Mouse (Mus musculus): ENCODE data around the gene Dusp27. TPM values are rescaled to one million over a fixed set of nuclear protein-coding genes. Genes with fewer than 3 reads are reported as not detected.
"Not testable (repeated sequence)": the region's sequence is repeated elsewhere in the genome, so short reads cannot be mapped to it uniquely, and the experiment has no call there.

Dusp27 gene
- polyA plus RNA-seq, 1 experiment from 2014 or later: 0.50 TPM

DNA sequence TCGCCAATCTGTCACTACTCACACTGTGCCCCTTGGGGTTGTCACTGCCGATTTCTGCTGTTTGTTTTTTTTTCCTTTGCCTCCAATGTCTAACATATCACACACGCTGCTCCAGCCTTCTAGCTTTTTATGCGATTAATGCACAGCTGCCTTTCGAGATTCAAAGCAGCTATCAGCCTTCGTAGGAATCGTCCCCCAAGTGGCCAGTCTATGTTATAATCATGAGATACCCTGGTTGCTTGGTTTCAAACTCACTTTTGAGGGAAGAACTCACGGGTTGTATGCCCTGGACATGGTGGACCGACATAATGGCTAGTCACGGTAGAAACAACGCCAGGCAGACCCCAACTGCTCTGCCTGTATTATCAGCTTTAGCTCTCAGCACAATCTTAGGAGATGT is 23.6 kb upstream of the Dusp27 start:
- ATAC-seq (ENCODE audit: low FRiP score, low TSS enrichment) (no peak), DNase-seq (ENCODE audit: low spot score) (no peak)
- no peak overlapping the region for H3K4me3 ChIP-seq (ENCODE audit: low read depth, low read length)
- no peaks in the 10 kb centered on the region for H3K36me3 ChIP-seq (ENCODE audit: control insufficient read depth, insufficient read depth, low read length)
- no peak for TF ChIP-seq EP300 (optimal IDR thresholded peaks at IDR 0.05)
- TF ChIP-seq CTCF (IDR thresholded peaks at IDR 0.05; ENCODE audit: low read depth): peak; percentile 50
- 60% methylated on average over 11 of the region's 11 CpGs for WGBS
- H3K27ac ChIP-seq (replicated peaks): no peak overlapping the region
- no peaks in the 10 kb centered on the region for H3K27me3 ChIP-seq (ENCODE audit: control insufficient read depth, insufficient read depth, low read length)
- H3K9ac ChIP-seq (ENCODE audit: low read length): no peak overlapping the region
- H3K4me1 ChIP-seq (replicated peaks; ENCODE audit: control insufficient read depth, insufficient read depth): peaks cover 4% of the 10 kb centered on the region; the same call in 1 of the 2 replicates
- H3K4me2 ChIP-seq (replicated peaks; ENCODE audit: low read depth): no peak overlapping the region
- no peaks in the 10 kb centered on the region for H3K9me3 ChIP-seq (ENCODE audit: control insufficient read depth, low read length)

- Histone ChIP-seq H3K4me2 (replicated peaks; ENCODE audit: low read depth) (no peak overlapping the region), H3K36me3 (ENCODE audit: control insufficient read depth, insufficient read depth, low read length) (no peaks in the 10 kb centered on the region), H3K4me1 (replicated peaks; ENCODE audit: control insufficient read depth, insufficient read depth) (peaks cover 4% of the 10 kb centered on the region; the same call in 1 of the 2 replicates), H3K27ac (replicated peaks) (no peak overlapping the region), H3K27me3 (ENCODE audit: control insufficient read depth, insufficient read depth, low read length) (no peaks in the 10 kb centered on the region), H3K9me3 (ENCODE audit: control insufficient read depth, low read length) (no peaks in the 10 kb centered on the region), H3K4me3 (ENCODE audit: low read depth, low read length) (no peak overlapping the region), H3K9ac (ENCODE audit: low read length) (no peak overlapping the region)
- TF ChIP-seq CTCF (IDR thresholded peaks at IDR 0.05; ENCODE audit: low read depth) (no peak), EP300 (optimal IDR thresholded peaks at IDR 0.05) (no peak)
- DNase-seq (ENCODE audit: low spot score) (no peak), ATAC-seq (ENCODE audit: low FRiP score, low TSS enrichment) (no peak)
- 81% methylated on average over 7 of the region's 7 CpGs for WGBS
Observed at GRCm38 (mm10) chr1:166150035-166150434, 22.3 kb upstream of the Dusp27 start.

GRCm38 (mm10) chr1:166149441-166149840 is 21.7 kb upstream of the Dusp27 start:
- Histone ChIP-seq H3K4me1 (replicated peaks; ENCODE audit: control insufficient read depth, insufficient read depth) (peaks cover 2% of the 10 kb centered on the region; the same call in 1 of the 2 replicates), H3K4me2 (replicated peaks; ENCODE audit: low read depth) (no peak overlapping the region), H3K36me3 (ENCODE audit: control insufficient read depth, insufficient read depth, low read length) (no peaks in the 10 kb centered on the region), H3K9ac (ENCODE audit: low read length) (no peak overlapping the region), H3K9me3 (ENCODE audit: control insufficient read depth, low read length) (no peaks in the 10 kb centered on the region), H3K27ac (replicated peaks) (no peak overlapping the region), H3K4me3 (ENCODE audit: low read depth, low read length) (no peak overlapping the region), H3K27me3 (ENCODE audit: control insufficient read depth, insufficient read depth, low read length) (no peaks in the 10 kb centered on the region)
- DNase-seq (ENCODE audit: low spot score) (no peak), ATAC-seq (ENCODE audit: low FRiP score, low TSS enrichment) (no peak)
- 77% methylated on average over 4 of the region's 4 CpGs for WGBS
- TF ChIP-seq CTCF (IDR thresholded peaks at IDR 0.05; ENCODE audit: low read depth) (no peak), EP300 (optimal IDR thresholded peaks at IDR 0.05) (no peak)

DNA sequence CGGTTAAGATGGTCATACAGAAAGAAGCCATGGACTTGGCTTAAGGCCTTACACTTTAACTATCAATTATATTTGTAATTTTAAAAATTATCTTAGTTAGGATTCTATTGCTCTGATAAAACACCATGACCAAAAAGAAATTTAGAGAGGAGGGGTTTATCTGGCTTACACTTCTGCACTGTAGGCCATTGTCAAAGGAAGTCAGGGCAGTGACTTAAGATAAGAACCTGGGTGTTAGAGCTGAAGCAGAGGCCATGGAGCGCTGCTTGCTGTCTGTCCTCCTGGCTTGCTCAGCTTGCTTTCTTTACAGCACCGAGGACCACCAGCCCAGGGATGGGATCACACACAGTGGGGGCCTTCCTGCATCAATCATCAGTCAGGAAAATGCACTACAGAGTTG is 19.9 kb upstream of the Dusp27 start:
- ATAC-seq (ENCODE audit: low FRiP score, low TSS enrichment) (no peak), DNase-seq (ENCODE audit: low spot score) (no peak)
- no peaks in the 10 kb centered on the region for H3K4me1 ChIP-seq (replicated peaks; ENCODE audit: control insufficient read depth, insufficient read depth)
- no peak overlapping the region for H3K4me3 ChIP-seq (ENCODE audit: low read depth, low read length)
- no peak overlapping the region for H3K27ac ChIP-seq (replicated peaks)
- H3K36me3 ChIP-seq (ENCODE audit: control insufficient read depth, insufficient read depth, low read length): no peaks in the 10 kb centered on the region
- TF ChIP-seq EP300 (optimal IDR thresholded peaks at IDR 0.05) (no peak), CTCF (IDR thresholded peaks at IDR 0.05; ENCODE audit: low read depth) (no peak)
- H3K4me2 ChIP-seq (replicated peaks; ENCODE audit: low read depth): no peak overlapping the region
- no peaks in the 10 kb centered on the region for H3K27me3 ChIP-seq (ENCODE audit: control insufficient read depth, insufficient read depth, low read length)
- no peak overlapping the region for H3K9ac ChIP-seq (ENCODE audit: low read length)
- 71% methylated on average over 3 of the region's 3 CpGs for WGBS
- no peaks in the 10 kb centered on the region for H3K9me3 ChIP-seq (ENCODE audit: control insufficient read depth, low read length)

DNA sequence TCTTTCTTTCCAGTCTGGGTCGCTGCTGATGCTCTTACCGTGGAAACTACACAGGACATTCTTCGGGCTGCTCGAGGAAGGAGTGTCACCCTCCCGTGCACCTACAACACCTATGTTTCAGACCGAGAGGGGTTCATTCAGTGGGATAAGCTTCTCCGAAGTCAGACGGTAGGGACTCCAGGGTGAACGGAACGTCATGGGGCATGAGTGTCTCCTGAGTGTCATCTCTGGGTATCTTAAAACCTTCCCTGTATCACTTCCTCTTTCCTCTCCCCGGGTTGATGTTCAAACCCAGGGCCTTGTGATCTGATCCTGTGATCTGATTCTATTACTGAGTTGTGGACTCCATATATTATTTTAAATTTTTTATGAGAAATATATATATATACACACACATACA is 18.9 kb upstream of the Dusp27 start:
- H3K27me3 ChIP-seq (ENCODE audit: control insufficient read depth, insufficient read depth, low read length): no peaks in the 10 kb centered on the region
- H3K27ac ChIP-seq (replicated peaks): no peak overlapping the region
- no peak overlapping the region for H3K4me2 ChIP-seq (replicated peaks; ENCODE audit: low read depth)
- H3K9me3 ChIP-seq (ENCODE audit: control insufficient read depth, low read length): no peaks in the 10 kb centered on the region
- H3K9ac ChIP-seq (ENCODE audit: low read length): no peak overlapping the region
- no peaks in the 10 kb centered on the region for H3K4me1 ChIP-seq (replicated peaks; ENCODE audit: control insufficient read depth, insufficient read depth)
- no peak for DNase-seq (ENCODE audit: low spot score)
- 81% methylated on average over 11 of the region's 11 CpGs for WGBS
- no peak overlapping the region for H3K4me3 ChIP-seq (ENCODE audit: low read depth, low read length)
- TF ChIP-seq CTCF (IDR thresholded peaks at IDR 0.05; ENCODE audit: low read depth) (no peak), EP300 (optimal IDR thresholded peaks at IDR 0.05) (no peak)
- ATAC-seq (ENCODE audit: low FRiP score, low TSS enrichment): no peak
- no peaks in the 10 kb centered on the region for H3K36me3 ChIP-seq (ENCODE audit: control insufficient read depth, insufficient read depth, low read length)

- 69% methylated on average over 6 of the region's 6 CpGs for WGBS
- DNase-seq (ENCODE audit: low spot score) (no peak), ATAC-seq (ENCODE audit: low FRiP score, low TSS enrichment) (no peak)
- no peak for TF ChIP-seq CTCF (IDR thresholded peaks at IDR 0.05; ENCODE audit: low read depth)
- no peak for TF ChIP-seq EP300 (optimal IDR thresholded peaks at IDR 0.05)
- no peak overlapping the region for H3K27ac ChIP-seq (replicated peaks)
- no peaks in the 10 kb centered on the region for H3K36me3 ChIP-seq (ENCODE audit: control insufficient read depth, insufficient read depth, low read length)
- no peak overlapping the region for H3K4me2 ChIP-seq (replicated peaks; ENCODE audit: low read depth)
- H3K4me3 ChIP-seq (ENCODE audit: low read depth, low read length): no peak overlapping the region
- H3K27me3 ChIP-seq (ENCODE audit: control insufficient read depth, insufficient read depth, low read length): no peaks in the 10 kb centered on the region
- H3K4me1 ChIP-seq (replicated peaks; ENCODE audit: control insufficient read depth, insufficient read depth): no peaks in the 10 kb centered on the region
- H3K9ac ChIP-seq (ENCODE audit: low read length): no peak overlapping the region
- H3K9me3 ChIP-seq (ENCODE audit: control insufficient read depth, low read length): no peaks in the 10 kb centered on the region
Observed at GRCm38 (mm10) chr1:166142369-166142768, 14.6 kb upstream of the Dusp27 start.

GRCm38 (mm10) chr1:166141868-166142267 is 14.1 kb upstream of the Dusp27 start:
- H3K4me3 ChIP-seq (ENCODE audit: low read depth, low read length); H3K4me1 ChIP-seq (replicated peaks; ENCODE audit: control insufficient read depth, insufficient read depth); H3K27me3 ChIP-seq (ENCODE audit: control insufficient read depth, insufficient read depth, low read length); H3K9ac ChIP-seq (ENCODE audit: low read length); H3K9me3 ChIP-seq (ENCODE audit: control insufficient read depth, low read length); H3K4me2 ChIP-seq (replicated peaks; ENCODE audit: low read depth); DNase-seq (ENCODE audit: low spot score); ATAC-seq (ENCODE audit: low FRiP score, low TSS enrichment); H3K36me3 ChIP-seq (ENCODE audit: control insufficient read depth, insufficient read depth, low read length); H3K27ac ChIP-seq (replicated peaks): not testable (repeated sequence)
- 89% methylated on average over 9 of the region's 9 CpGs for WGBS

Measured in stomach, postnatal 0 days (tissue).